Mouse (Mus musculus) midbrain, embryonic 16.5 days (tissue): ENCODE data around the gene Bcr. TPM values are rescaled to one million over a fixed set of nuclear protein-coding genes. Genes with fewer than 3 reads are reported as not detected.

ENCODE experiments used
- ATAC-seq: fragments of 200-750 bp; cut with Nextera tagmentation; 2 replicates; pipeline ENCODE4 v1.8.0; 2017; ENCODE audit warnings: moderate TSS enrichment
- H3K27ac ChIP-seq: fragments of 300-500 bp; sonication (generic); 2 replicates; pipeline ENCODE4 v1.5.1; 2014; ENCODE audit warnings: mild to moderate bottlenecking, low read length, mixed read lengths
- H3K27me3 ChIP-seq: fragments of 300-500 bp; sonication (generic); 2 replicates; pipeline ENCODE4 v1.6.1; 2014; ENCODE audit warnings: low read depth, low read length, mixed read lengths; ENCODE audit not compliant: control insufficient read depth, insufficient read depth
- H3K36me3 ChIP-seq: fragments of 300-500 bp; sonication (generic); 2 replicates; pipeline ENCODE4 v1.6.1; 2014; ENCODE audit warnings: mild to moderate bottlenecking, low read length, moderate library complexity, mixed read lengths; ENCODE audit not compliant: control insufficient read depth, insufficient read depth
- H3K4me1 ChIP-seq: fragments of 300-500 bp; sonication (generic); 2 replicates; pipeline ENCODE4 v1.6.1; 2014; ENCODE audit warnings: mild to moderate bottlenecking, low read length, mixed read lengths; ENCODE audit not compliant: control insufficient read depth, insufficient read depth
- H3K4me2 ChIP-seq: fragments of 300-500 bp; sonication (generic); 2 replicates; pipeline ENCODE4 v1.6.1; 2014; ENCODE audit warnings: mild to moderate bottlenecking, low read length, mixed read lengths
- H3K4me3 ChIP-seq: fragments of 300-500 bp; sonication (generic); 2 replicates; pipeline ENCODE4 v1.5.1; 2014; ENCODE audit warnings: low read depth, mild to moderate bottlenecking, low read length, moderate library complexity, mixed read lengths
- H3K9ac ChIP-seq: fragments of 300-500 bp; sonication (generic); 2 replicates; pipeline ENCODE4 v1.6.1; 2014; ENCODE audit warnings: low read depth, low read length, mixed read lengths
- H3K9me3 ChIP-seq: fragments of 300-500 bp; sonication (generic); replicated peaks from 2 replicates; pipeline ENCODE4 v1.6.1; 2014; ENCODE audit warnings: mild to moderate bottlenecking, low read length, mixed read lengths; ENCODE audit not compliant: control insufficient read depth, poor library complexity, severe bottlenecking
- WGBS: fragments of 180-500 bp; shearing (Covaris S2); extraction: QIAGEN DNeasy Blood & Tissue Kit; methylation state at CpG from one replicate; pipeline ENCODE4 v1.1.7; 2014; 5-methylcytosine and 5-hydroxymethylcytosine counted together
- polyA plus RNA-seq: library from polyadenylated mRNA; unstranded; fragments of >200 nt; fragmentation: Nextera tagmentation; extraction: Ambion mirVana; gene quantifications from 2 replicates; pipeline ENCODE4 v1.2.1, GENCODE M21; 2015

Gene Bcr
- polyA plus RNA-seq, 1 experiment from 2014 or later, result 12.4 TPM

- Histone ChIP-seq H3K9me3 (no peaks in the 10 kb centered on the region), H3K9ac (no peak overlapping the region), H3K4me2 (no peak overlapping the region), H3K36me3 (no peaks in the 10 kb centered on the region), H3K27me3 (no peaks in the 10 kb centered on the region), H3K4me3 (no peak overlapping the region), H3K27ac (no peak overlapping the region), H3K4me1 (peaks cover 26% of the 10 kb centered on the region)
- 94% methylated on average over 7 of the region's 7 CpGs for WGBS
- no peak for ATAC-seq
Observed at GRCm38 (mm10) chr10:75095216-75095615, 34.8 kb downstream of the Bcr start.

GRCm38 (mm10) chr10:75098446-75099183 lies 38.2 kb downstream of the Bcr start:
- ATAC-seq, result peak; percentile 34; the same call in 1 of the 2 replicates
- Histone ChIP-seq H3K4me3 (no peak overlapping the region), H3K36me3 (no peaks in the 10 kb centered on the region), H3K4me2 (no peak overlapping the region), H3K27me3 (no peaks in the 10 kb centered on the region), H3K4me1 (peaks cover 21% of the 10 kb centered on the region), H3K27ac (peak overlapping the region; percentile 26), H3K9ac (no peak overlapping the region), H3K9me3 (no peaks in the 10 kb centered on the region)
- WGBS, result 37% methylated on average over 10 of the region's 10 CpGs

- Histone ChIP-seq H3K27ac (0 out of 2 replicates have a peak overlapping the region, but pooled peaks have one; percentile 23), H3K36me3 (no peaks in the 10 kb centered on the region), H3K9ac (no peak overlapping the region), H3K4me2 (no peak overlapping the region), H3K4me1 (peaks cover 30% of the 10 kb centered on the region), H3K4me3 (no peak overlapping the region), H3K27me3 (no peaks in the 10 kb centered on the region), H3K9me3 (no peaks in the 10 kb centered on the region)
- ATAC-seq, result no peak
- WGBS, result 42% methylated on average over 7 of the region's 7 CpGs
Observed at GRCm38 (mm10) chr10:75100298-75100697, 39.9 kb downstream of the Bcr start.

DNA sequence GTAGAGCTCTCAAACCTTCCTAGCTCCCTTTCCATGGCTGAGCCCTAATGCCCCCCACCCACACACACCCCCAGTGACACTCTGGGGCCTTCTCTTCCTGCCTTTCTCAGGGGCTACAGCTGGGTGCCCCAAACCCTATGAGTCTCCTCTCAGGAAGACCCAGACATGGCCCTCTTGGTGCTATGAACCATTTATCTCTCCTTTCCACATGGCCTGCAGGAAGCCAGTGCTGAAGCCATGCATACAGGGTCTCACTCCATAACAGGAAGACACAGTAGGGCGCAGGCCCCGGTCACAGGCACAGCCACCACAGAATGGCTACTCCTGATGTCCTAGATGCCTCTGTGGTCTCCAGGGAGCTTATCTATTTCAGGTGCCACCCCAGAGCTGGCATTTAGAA lies 43.1 kb downstream of the Bcr start:
- WGBS, result 86% methylated on average over 2 of the region's 2 CpGs
- no peaks in the 10 kb centered on the region for H3K9me3 ChIP-seq
- no peak overlapping the region for H3K9ac ChIP-seq
- H3K27me3 ChIP-seq, result no peaks in the 10 kb centered on the region
- H3K4me1 ChIP-seq, result peaks cover 28% of the 10 kb centered on the region
- H3K27ac ChIP-seq, result no peak overlapping the region
- H3K4me2 ChIP-seq, result no peak overlapping the region
- H3K4me3 ChIP-seq, result no peak overlapping the region
- no peak for ATAC-seq
- no peaks in the 10 kb centered on the region for H3K36me3 ChIP-seq

DNA sequence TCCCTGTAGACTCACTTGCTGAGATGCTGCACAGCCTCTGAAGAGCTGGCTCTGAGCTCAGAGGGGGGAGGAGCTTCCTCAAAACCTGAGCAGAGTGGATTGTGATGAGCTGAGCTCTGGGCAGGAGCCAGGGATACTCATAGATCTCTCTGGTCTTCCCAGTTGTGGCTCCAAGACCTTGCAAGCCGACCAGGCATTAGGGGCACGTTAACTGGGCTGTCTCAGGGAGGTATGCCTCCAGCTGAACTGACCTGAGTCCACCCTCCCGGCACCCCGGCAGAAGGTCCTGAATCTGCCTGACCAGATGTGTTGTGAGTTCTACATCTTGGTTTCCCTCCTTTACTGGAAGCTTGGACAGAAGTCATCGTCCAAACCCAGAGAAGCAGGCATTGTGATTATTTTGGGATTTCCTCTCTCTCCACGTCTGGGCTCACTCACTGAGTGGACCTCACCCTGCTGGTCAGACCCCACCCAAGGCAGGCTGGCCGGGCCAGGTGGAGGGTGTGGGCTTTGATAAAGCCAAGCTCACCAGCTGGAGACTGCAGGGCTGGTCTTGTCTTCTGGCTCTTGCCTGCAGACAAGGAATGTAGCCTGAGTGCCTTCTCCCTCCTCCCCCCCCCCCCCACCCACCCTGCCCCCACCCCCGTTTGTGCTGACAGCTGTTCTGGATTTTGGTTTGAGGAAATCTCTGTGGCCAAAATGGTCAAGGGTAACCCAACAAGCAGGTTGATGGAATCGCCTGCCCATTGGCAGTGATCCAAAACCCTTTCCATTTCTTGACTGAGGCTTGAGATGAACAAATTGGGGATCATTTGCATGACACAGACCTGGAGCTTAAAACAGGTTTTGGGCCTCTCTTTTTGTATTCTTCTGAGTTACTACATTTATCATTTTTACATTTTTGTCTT lies 44.1 kb downstream of the Bcr start:
- ATAC-seq, result no peak
- H3K4me1 ChIP-seq, result peaks cover 28% of the 10 kb centered on the region
- 70% methylated on average over 8 of the region's 9 CpGs for WGBS

GRCm38 (mm10) chr10:75105099-75105461 lies 44.7 kb downstream of the Bcr start:
- H3K4me3 ChIP-seq, result no peak overlapping the region
- H3K27me3 ChIP-seq, result no peaks in the 10 kb centered on the region
- ATAC-seq, result no peak
- H3K9ac ChIP-seq, result no peak overlapping the region
- H3K27ac ChIP-seq, result no peak overlapping the region
- H3K9me3 ChIP-seq, result no peaks in the 10 kb centered on the region
- peaks cover 24% of the 10 kb centered on the region for H3K4me1 ChIP-seq
- no peak overlapping the region for H3K4me2 ChIP-seq
- 75% methylated on average over 4 of the region's 4 CpGs for WGBS
- H3K36me3 ChIP-seq, result no peaks in the 10 kb centered on the region

More for the DNA sequence above, 44.1 kb downstream of the Bcr start:
- Histone ChIP-seq H3K4me2 (no peak overlapping the region), H3K27ac (no peak overlapping the region), H3K27me3 (no peaks in the 10 kb centered on the region), H3K9me3 (no peaks in the 10 kb centered on the region), H3K9ac (no peak overlapping the region), H3K36me3 (no peaks in the 10 kb centered on the region), H3K4me3 (no peak overlapping the region)

GRCm38 (mm10) chr10:75105687-75106086 lies 45.3 kb downstream of the Bcr start:
- H3K4me2 ChIP-seq, result no peak overlapping the region
- H3K27me3 ChIP-seq, result no peaks in the 10 kb centered on the region
- 91% methylated on average over 5 of the region's 5 CpGs for WGBS
- no peaks in the 10 kb centered on the region for H3K36me3 ChIP-seq
- H3K9me3 ChIP-seq, result no peaks in the 10 kb centered on the region
- peaks cover 20% of the 10 kb centered on the region for H3K4me1 ChIP-seq
- H3K27ac ChIP-seq, result no peak overlapping the region
- ATAC-seq, result no peak
- no peak overlapping the region for H3K9ac ChIP-seq
- no peak overlapping the region for H3K4me3 ChIP-seq

- H3K4me3 ChIP-seq, result no peak overlapping the region
- no peak for ATAC-seq
- no peaks in the 10 kb centered on the region for H3K9me3 ChIP-seq
- H3K27ac ChIP-seq, result peak overlapping the region; percentile 1; the same call in 1 of the 2 replicates
- no peaks in the 10 kb centered on the region for H3K36me3 ChIP-seq
- no peak overlapping the region for H3K4me2 ChIP-seq
- 2% methylated on average over 5 of the region's 5 CpGs for WGBS
- H3K27me3 ChIP-seq, result no peaks in the 10 kb centered on the region
- no peak overlapping the region for H3K9ac ChIP-seq
- peaks cover 20% of the 10 kb centered on the region for H3K4me1 ChIP-seq
Observed at GRCm38 (mm10) chr10:75106940-75107381, 46.6 kb downstream of the Bcr start.

DNA sequence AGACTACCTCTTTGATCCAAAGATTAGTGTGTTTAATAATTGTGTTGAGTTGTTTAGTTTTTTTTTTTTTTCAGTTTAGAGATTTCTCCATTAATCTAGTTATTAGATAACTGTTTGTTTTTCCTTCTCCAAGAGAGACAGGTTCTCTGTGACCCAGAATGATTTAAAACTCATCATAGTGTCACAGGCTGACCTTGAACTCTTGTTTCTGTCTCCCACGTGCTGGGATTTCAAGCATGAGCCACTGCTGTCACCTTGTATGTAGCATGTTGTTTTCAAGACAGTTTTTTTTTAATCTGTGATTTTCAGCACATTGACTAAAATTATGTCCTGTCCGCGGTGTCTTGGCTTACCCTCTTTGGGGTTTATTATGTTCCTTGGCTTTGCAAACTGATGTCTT lies 47.7 kb downstream of the Bcr start:
- Histone ChIP-seq H3K4me1 (peaks cover 22% of the 10 kb centered on the region), H3K36me3 (no peaks in the 10 kb centered on the region)
- no peak for ATAC-seq

More for the DNA sequence above, 47.7 kb downstream of the Bcr start:
- Histone ChIP-seq H3K27me3 (no peaks in the 10 kb centered on the region), H3K9ac (no peak overlapping the region), H3K4me2 (no peak overlapping the region), H3K27ac (no peak overlapping the region), H3K4me3 (no peak overlapping the region), H3K9me3 (no peaks in the 10 kb centered on the region)
- 81% methylated on average over 3 of the region's 3 CpGs for WGBS
